Mouse (Mus musculus) intestine, postnatal 0 days (tissue): Measurements from ENCODE around the gene Entpd8. TPM values are rescaled to one million over a fixed set of nuclear protein-coding genes. Genes with fewer than 3 reads are reported as not detected.

Experiments
- ATAC-seq: fragments of 200-750 bp; cut with Nextera tagmentation; 2 replicates; pipeline ENCODE4 v1.8.0; 2017; ENCODE audit warnings: mild to moderate bottlenecking, moderate TSS enrichment, moderate library complexity
- H3K27ac ChIP-seq: fragments of 300-500 bp; sonication (generic); 2 replicates; pipeline ENCODE4 v1.5.1; 2014; ENCODE audit warnings: mild to moderate bottlenecking, low read depth, low read length, moderate library complexity
- H3K27me3 ChIP-seq: fragments of 300-500 bp; sonication (generic); replicated peaks from 2 replicates; pipeline ENCODE4 v1.6.1; 2014; ENCODE audit warnings: low read length, mixed read lengths; ENCODE audit not compliant: control insufficient read depth, insufficient read depth
- H3K36me3 ChIP-seq: fragments of 300-500 bp; sonication (generic); 2 replicates; pipeline ENCODE4 v1.6.1; 2014; ENCODE audit warnings: mild to moderate bottlenecking, moderate library complexity; ENCODE audit not compliant: control insufficient read depth, insufficient read depth
- H3K4me1 ChIP-seq: fragments of 300-500 bp; sonication (generic); replicated peaks from 2 replicates; pipeline ENCODE4 v1.6.1; 2014; ENCODE audit warnings: antibody characterized with exemption, low read length, mixed read lengths; ENCODE audit not compliant: control insufficient read depth, insufficient read depth
- H3K4me2 ChIP-seq: fragments of 300-500 bp; sonication (generic); replicated peaks from 2 replicates; pipeline ENCODE4 v1.6.1; 2014; ENCODE audit warnings: low read depth, mild to moderate bottlenecking, moderate library complexity
- H3K4me3 ChIP-seq: fragments of 300-500 bp; sonication (generic); 2 replicates; pipeline ENCODE4 v1.5.1; 2014; ENCODE audit warnings: low read depth, low read length
- H3K9ac ChIP-seq: fragments of 300-500 bp; sonication (generic); 2 replicates; pipeline ENCODE4 v1.6.1; 2014; ENCODE audit warnings: mild to moderate bottlenecking, low read depth, low read length
- H3K9me3 ChIP-seq: fragments of 300-500 bp; sonication (generic); 2 replicates; pipeline ENCODE4 v1.6.1; 2016; ENCODE audit warnings: mixed run types; ENCODE audit not compliant: control insufficient read depth
- CTCF ChIP-seq: sonication (generic); IDR thresholded peaks from 2 replicates; pipeline ENCODE4 v1.5.1; 2016; ENCODE audit warnings: low read depth, mild to moderate bottlenecking, control low read depth, antibody characterized with exemption, moderate library complexity
- WGBS: fragments of 180-500 bp; shearing (Covaris S2); extraction: QIAGEN DNeasy Blood & Tissue Kit; methylation state at CpG from one replicate; pipeline ENCODE4 v1.1.7; 2014; 5-methylcytosine and 5-hydroxymethylcytosine counted together
- microRNA-seq: library from miRNA; unstranded; fragments of <30 nt; microRNA quantifications from one replicate; pipeline ENCODE4, GENCODE M21; 2016
- polyA plus RNA-seq: library from polyadenylated mRNA; unstranded; fragments of >200 nt; fragmentation: Nextera tagmentation; extraction: Ambion mirVana; gene quantifications from 2 replicates; pipeline ENCODE4 v1.2.1, GENCODE M21; 2015

Gene Entpd8
- polyA plus RNA-seq, 1 experiment from 2014 or later, result 25.9 TPM

GRCm38 (mm10) chr2:25124411-25124810, 44.3 kb downstream of the Entpd8 start:
- ATAC-seq, result no peak
- H3K9ac ChIP-seq, result no peak overlapping the region
- no peak for TF ChIP-seq CTCF
- H3K27me3 ChIP-seq, result no peaks in the 10 kb centered on the region
- no peaks in the 10 kb centered on the region for H3K9me3 ChIP-seq
- H3K4me1 ChIP-seq, result 0 out of 2 replicates have a peak, but pooled peaks cover 2% of the 10 kb centered on the region
- 42% methylated on average over 3 of the region's 3 CpGs for WGBS
- no peaks in the 10 kb centered on the region for H3K36me3 ChIP-seq
- no peak overlapping the region for H3K4me2 ChIP-seq
- H3K27ac ChIP-seq, result no peak overlapping the region
- H3K4me3 ChIP-seq, result no peak overlapping the region

- Histone ChIP-seq H3K4me1 (0 out of 2 replicates have a peak, but pooled peaks cover 2% of the 10 kb centered on the region), H3K9ac (no peak overlapping the region), H3K4me2 (no peak overlapping the region), H3K9me3 (no peaks in the 10 kb centered on the region), H3K4me3 (no peak overlapping the region), H3K27me3 (no peaks in the 10 kb centered on the region), H3K36me3 (no peaks in the 10 kb centered on the region), H3K27ac (no peak overlapping the region)
- TF ChIP-seq CTCF, result no peak
- ATAC-seq, result no peak
- 90% methylated on average over 6 of the region's 6 CpGs for WGBS
Observed at GRCm38 (mm10) chr2:25125146-25125545, 45.0 kb downstream of the Entpd8 start.

- H3K4me3 ChIP-seq, result no peak overlapping the region
- WGBS, result 48% methylated on average over 19 of the region's 19 CpGs
Observed at GRCm38 (mm10) chr2:25126011-25127010, 46.2 kb downstream of the Entpd8 start.

GRCm38 (mm10) chr2:25127206-25127605, 47.1 kb downstream of the Entpd8 start:
- 41% methylated on average over 5 of the region's 5 CpGs for WGBS
- peak; percentile 72 for ATAC-seq
- H3K27ac ChIP-seq, result no peak overlapping the region

More at GRCm38 (mm10) chr2:25126011-25127010, 46.2 kb downstream of the Entpd8 start:
- H3K9me3 ChIP-seq, result no peaks in the 10 kb centered on the region
- no peaks in the 10 kb centered on the region for H3K36me3 ChIP-seq
- no peak overlapping the region for H3K9ac ChIP-seq
- no peaks in the 10 kb centered on the region for H3K27me3 ChIP-seq
- ATAC-seq, result no peak
- no peak overlapping the region for H3K27ac ChIP-seq
- TF ChIP-seq CTCF, result peak; percentile 18
- 0 out of 2 replicates have a peak, but pooled peaks cover 2% of the 10 kb centered on the region for H3K4me1 ChIP-seq
- no peak overlapping the region for H3K4me2 ChIP-seq

DNA sequence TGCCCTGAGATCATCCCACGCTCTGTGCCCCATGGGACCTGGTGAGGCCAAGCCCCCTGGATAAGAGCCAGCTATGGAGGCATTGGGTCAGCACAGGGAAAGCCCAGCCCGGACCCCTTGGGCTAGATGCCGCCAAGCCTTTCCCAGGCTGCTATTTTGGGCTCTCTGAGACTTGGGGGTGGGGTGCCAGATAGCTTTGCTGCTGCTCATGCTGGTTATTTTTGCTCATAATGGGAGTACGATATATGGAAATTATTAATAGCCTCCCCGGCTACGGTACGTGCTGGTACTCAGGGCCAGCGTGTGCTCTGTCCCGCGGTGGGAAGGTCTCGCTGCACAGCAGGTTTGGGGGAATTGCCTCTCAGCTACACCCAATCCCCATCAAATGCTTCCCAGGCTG, 48.0 kb downstream of the Entpd8 start:
- Histone ChIP-seq H3K4me1 (0 out of 2 replicates have a peak, but pooled peaks cover 2% of the 10 kb centered on the region), H3K4me3 (no peak overlapping the region), H3K9ac (no peak overlapping the region), H3K9me3 (no peaks in the 10 kb centered on the region), H3K4me2 (no peak overlapping the region), H3K27me3 (no peaks in the 10 kb centered on the region), H3K36me3 (no peaks in the 10 kb centered on the region), H3K27ac (no peak overlapping the region)
- no peak for TF ChIP-seq CTCF
- no peak for ATAC-seq
- 67% methylated on average over 11 of the region's 11 CpGs for WGBS

More at GRCm38 (mm10) chr2:25127206-25127605, 47.1 kb downstream of the Entpd8 start:
- Histone ChIP-seq H3K4me3 (no peak overlapping the region), H3K4me1 (0 out of 2 replicates have a peak, but pooled peaks cover 2% of the 10 kb centered on the region), H3K27me3 (no peaks in the 10 kb centered on the region), H3K9ac (no peak overlapping the region), H3K36me3 (no peaks in the 10 kb centered on the region), H3K9me3 (no peaks in the 10 kb centered on the region), H3K4me2 (no peak overlapping the region)
- peak; percentile 97 for TF ChIP-seq CTCF

DNA sequence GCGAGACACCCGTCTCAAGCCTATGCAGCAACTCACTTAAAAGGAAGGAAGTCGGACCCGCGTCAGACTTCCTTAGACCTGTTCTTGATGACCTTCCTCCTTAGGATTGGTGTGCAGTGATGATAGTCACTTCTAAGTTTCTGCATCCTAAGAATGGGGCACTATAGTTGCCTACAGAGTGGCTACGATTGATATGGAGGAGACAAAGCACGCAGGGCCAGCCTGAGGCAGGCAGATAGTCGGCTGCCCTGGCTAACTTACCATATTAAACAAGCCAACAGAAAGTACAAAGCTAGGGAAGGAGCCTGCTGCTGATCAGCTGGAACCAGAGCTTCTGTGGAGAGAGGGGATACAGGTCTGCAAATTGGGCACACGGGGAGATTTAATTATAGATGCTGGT, 51.5 kb downstream of the Entpd8 start:
- Histone ChIP-seq H3K4me2 (no peak overlapping the region), H3K9ac (no peak overlapping the region), H3K36me3 (no peaks in the 10 kb centered on the region), H3K9me3 (no peaks in the 10 kb centered on the region), H3K27ac (no peak overlapping the region), H3K4me3 (no peak overlapping the region), H3K4me1 (0 out of 2 replicates have a peak, but pooled peaks cover 2% of the 10 kb centered on the region), H3K27me3 (no peaks in the 10 kb centered on the region)
- 76% methylated on average over 9 of the region's 9 CpGs for WGBS
- ATAC-seq, result no peak
- no peak for TF ChIP-seq CTCF

Small RNA genes lying within 50 kb of the gene (microRNA-seq; reads per million reads assigned to microRNA genes)
- not detected for gene Gm24328
- gene Mir7664, result not detected

Other genes starting within 250 kb of the Entpd8 start
- 19.8 and 21.6 TPM in 2 replicates for gene Ehmt1, start 160.7 kb upstream of the Entpd8 start, polyA plus RNA-seq
- 66.6 and 68.4 TPM in 2 replicates for gene Arrdc1, start 145.1 kb upstream of the Entpd8 start, polyA plus RNA-seq
- gene Zmynd19, start 130.5 kb upstream of the Entpd8 start, polyA plus RNA-seq, result 5.0 and 5.2 TPM in 2 replicates
- gene Dph7, start 117.9 kb upstream of the Entpd8 start, polyA plus RNA-seq, result 7.2 and 8.7 TPM in 2 replicates
- gene Mrpl41, start 105.2 kb upstream of the Entpd8 start, polyA plus RNA-seq, result 154 and 159 TPM in 2 replicates
- 16.7 and 18.9 TPM in 2 replicates for gene Pnpla7, start 104.3 kb upstream of the Entpd8 start, polyA plus RNA-seq
- 17.0 and 17.6 TPM in 2 replicates for gene Nsmf, start 25.9 kb upstream of the Entpd8 start, polyA plus RNA-seq
- gene Noxa1, start 14.8 kb downstream of the Entpd8 start, polyA plus RNA-seq, result 3.3 and 5.8 TPM in 2 replicates
- gene Nrarp, start 100.5 kb downstream of the Entpd8 start, polyA plus RNA-seq, result 15.9 and 16.5 TPM in 2 replicates
- 12.0 and 12.6 TPM in 2 replicates for gene Tor4a, start 116.6 kb downstream of the Entpd8 start, polyA plus RNA-seq
- 41.4 and 45.6 TPM in 2 replicates for gene Nelfb, start 131.2 kb downstream of the Entpd8 start, polyA plus RNA-seq
- gene Stpg3, start 134.3 kb downstream of the Entpd8 start, polyA plus RNA-seq, result not detected in 2 replicates
- 0.78 and 1.4 TPM in 2 replicates for gene Fam166a, start 138.4 kb downstream of the Entpd8 start, polyA plus RNA-seq
- 453 and 466 TPM in 2 replicates for gene Tubb4b, start 144.4 kb downstream of the Entpd8 start, polyA plus RNA-seq
- gene Slc34a3, start 154.1 kb downstream of the Entpd8 start, polyA plus RNA-seq, result 34.0 and 37.6 TPM in 2 replicates
- 0.09 and 0.25 TPM in 2 replicates for gene Rnf224, start 156.5 kb downstream of the Entpd8 start, polyA plus RNA-seq
- gene Rnf208, start 162.0 kb downstream of the Entpd8 start, polyA plus RNA-seq, result 51.9 and 59.4 TPM in 2 replicates
- 16.5 and 20.7 TPM in 2 replicates for gene Cysrt1, start 162.1 kb downstream of the Entpd8 start, polyA plus RNA-seq
- 10.4 and 12.3 TPM in 2 replicates for gene AL732309.1, start 166.6 kb downstream of the Entpd8 start, polyA plus RNA-seq
- gene Tmem203, start 175.1 kb downstream of the Entpd8 start, polyA plus RNA-seq, result 40.3 and 44.9 TPM in 2 replicates
- 62.0 and 68.3 TPM in 2 replicates for gene Tprn, start 182.3 kb downstream of the Entpd8 start, polyA plus RNA-seq
- gene Ssna1, start 192.1 kb downstream of the Entpd8 start, polyA plus RNA-seq, result 105 and 108 TPM in 2 replicates
- 41.6 and 43.4 TPM in 2 replicates for gene Anapc2, start 192.2 kb downstream of the Entpd8 start, polyA plus RNA-seq
- gene Tmem210, start 207.8 kb downstream of the Entpd8 start, polyA plus RNA-seq, result not detected in 2 replicates
- gene Lrrc26, start 209.6 kb downstream of the Entpd8 start, polyA plus RNA-seq, result 5.5 and 6.6 TPM in 2 replicates
- 0.78 and 0.90 TPM in 2 replicates for gene Grin1, start 238.9 kb downstream of the Entpd8 start, polyA plus RNA-seq